Mouse (Mus musculus) layer of hippocampus, adult 8-10 months (tissue): ENCODE measurements around the gene Bcl2. TPM values are rescaled to one million over a fixed set of nuclear protein-coding genes. Genes with fewer than 3 reads are reported as not detected.
A peak's percentile ranks its signal among the peaks of the same experiment; 100 is the strongest.

ENCODE experiments used
- DNase-seq, 2 experiments: peaks; one replicate each; pipeline ENCODE4 v3.0.0; 2022; ENCODE audit warnings: low spot score in 2 of 2
- total RNA-seq, 4 experiments: library from RNA; stranded (reverse); gene quantifications; 2 replicates each; pipeline ENCODE4 v1.2.4; 2022

Gene Bcl2
- total RNA-seq, 4 experiments from 2014 or later: 9.8 to 11.6 (median 11.2) TPM

- no peak for DNase-seq
Measured at GRCm38 (mm10) chr1:106628718-106629469, 85.2 kb downstream of the Bcl2 start.

GRCm38 (mm10) chr1:106628279-106628678, 85.8 kb downstream of the Bcl2 start:
- no peak for DNase-seq

- DNase-seq: no peak
Measured at GRCm38 (mm10) chr1:106627241-106627640, 86.8 kb downstream of the Bcl2 start.

GRCm38 (mm10) chr1:106620174-106620931, 93.7 kb downstream of the Bcl2 start:
- no peak for DNase-seq

- no peak for DNase-seq
Measured at GRCm38 (mm10) chr1:106618814-106619213, 95.3 kb downstream of the Bcl2 start.

- DNase-seq: no peak
Measured at GRCm38 (mm10) chr1:106616955-106617354, 97.1 kb downstream of the Bcl2 start.

- DNase-seq: no peak
Measured at GRCm38 (mm10) chr1:106613371-106613770, 100.7 kb downstream of the Bcl2 start.

- no peak for DNase-seq
Measured at GRCm38 (mm10) chr1:106612166-106613031, 101.7 kb downstream of the Bcl2 start.

- no peak for DNase-seq
Measured at GRCm38 (mm10) chr1:106611246-106611645, 102.8 kb downstream of the Bcl2 start.

- no peak for DNase-seq
Measured at GRCm38 (mm10) chr1:106608098-106608778, 105.8 kb downstream of the Bcl2 start.

GRCm38 (mm10) chr1:106606951-106607350, 107.1 kb downstream of the Bcl2 start:
- no peak for DNase-seq

- no peak for DNase-seq
Measured at GRCm38 (mm10) chr1:106603406-106603805, 110.7 kb downstream of the Bcl2 start.

- peak; percentile 12 to 16 for DNase-seq
Measured at GRCm38 (mm10) chr1:106602941-106603340, 111.1 kb downstream of the Bcl2 start.

- no peak for DNase-seq
Measured at GRCm38 (mm10) chr1:106602536-106602935, 111.5 kb downstream of the Bcl2 start.

GRCm38 (mm10) chr1:106601247-106601646, 112.8 kb downstream of the Bcl2 start:
- DNase-seq: no peak

GRCm38 (mm10) chr1:106600841-106601240, 113.2 kb downstream of the Bcl2 start:
- DNase-seq: no peak

- no peak for DNase-seq
Measured at GRCm38 (mm10) chr1:106598292-106598583, 115.8 kb downstream of the Bcl2 start.

- no peak for DNase-seq
Measured at GRCm38 (mm10) chr1:106597575-106598291, 116.3 kb downstream of the Bcl2 start.

- DNase-seq: no peak
Measured at GRCm38 (mm10) chr1:106596380-106596779, 117.7 kb downstream of the Bcl2 start.

GRCm38 (mm10) chr1:106595286-106595885, 118.7 kb downstream of the Bcl2 start:
- DNase-seq: no peak
